Mouse (Mus musculus): ENCODE results near the gene Trmt10c. TPM values are rescaled to one million over a fixed set of nuclear protein-coding genes. Genes with fewer than 3 reads are reported as not detected.
A peak's percentile ranks its signal among the peaks of the same experiment; 100 is the strongest.
"Not testable (repeated sequence)": the region's sequence is repeated elsewhere in the genome, so short reads cannot be mapped to it uniquely, and the experiment has no call there.

The Trmt10c gene
- total RNA-seq (2021), result 10 to 100 TPM; 10.3 to 11.4 TPM

GRCm38 (mm10) chr16:56037138-56038010 is at the start of gene Trmt10c:
Gene Trmt10c, minus strand, starts transcription at chr16:56037819.
- peak; percentile 90 to 92 for DNase-seq

- no peak for DNase-seq
Measured at GRCm38 (mm10) chr16:56086336-56086735, 48.7 kb upstream of the Trmt10c start.

GRCm38 (mm10) chr16:56081691-56082090 is 44.1 kb upstream of the Trmt10c start:
- no peak for DNase-seq

- no peak for DNase-seq
Measured at GRCm38 (mm10) chr16:56079419-56079818, 41.8 kb upstream of the Trmt10c start.

- no peak for DNase-seq
Measured at GRCm38 (mm10) chr16:56076121-56076869, 38.7 kb upstream of the Trmt10c start.

GRCm38 (mm10) chr16:56075222-56076111 is 37.8 kb upstream of the Trmt10c start:
- peak; percentile 79 to 85 for DNase-seq

GRCm38 (mm10) chr16:56074565-56074964 is 36.9 kb upstream of the Trmt10c start:
- DNase-seq, result no peak

DNA sequence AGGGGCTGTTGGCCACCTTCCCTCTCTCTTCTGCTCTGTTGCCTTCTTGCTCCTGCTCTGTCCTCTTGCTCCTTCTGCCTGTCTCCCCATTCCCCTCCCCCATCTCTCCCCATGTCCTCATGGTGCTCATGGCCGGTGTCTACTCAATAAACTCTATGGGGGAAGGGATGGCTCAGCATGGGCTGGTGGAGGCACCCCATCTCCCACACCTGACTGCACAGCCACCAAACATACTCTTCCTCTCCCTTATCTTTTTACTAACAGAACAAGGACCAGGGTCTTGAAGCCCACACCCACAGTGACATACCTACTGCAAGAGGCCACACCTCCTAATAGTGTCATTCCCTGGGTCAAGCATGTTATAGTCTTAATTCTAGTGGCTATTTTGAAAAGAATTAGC is 36.5 kb upstream of the Trmt10c start:
- DNase-seq, result no peak

- DNase-seq, result not testable (repeated sequence)
Measured at GRCm38 (mm10) chr16:56073150-56073549, 35.5 kb upstream of the Trmt10c start.

- no peak for DNase-seq
Measured at GRCm38 (mm10) chr16:56072533-56072932, 34.9 kb upstream of the Trmt10c start.

- DNase-seq, result no peak
Measured at GRCm38 (mm10) chr16:56071317-56072232, 34.0 kb upstream of the Trmt10c start.

DNA sequence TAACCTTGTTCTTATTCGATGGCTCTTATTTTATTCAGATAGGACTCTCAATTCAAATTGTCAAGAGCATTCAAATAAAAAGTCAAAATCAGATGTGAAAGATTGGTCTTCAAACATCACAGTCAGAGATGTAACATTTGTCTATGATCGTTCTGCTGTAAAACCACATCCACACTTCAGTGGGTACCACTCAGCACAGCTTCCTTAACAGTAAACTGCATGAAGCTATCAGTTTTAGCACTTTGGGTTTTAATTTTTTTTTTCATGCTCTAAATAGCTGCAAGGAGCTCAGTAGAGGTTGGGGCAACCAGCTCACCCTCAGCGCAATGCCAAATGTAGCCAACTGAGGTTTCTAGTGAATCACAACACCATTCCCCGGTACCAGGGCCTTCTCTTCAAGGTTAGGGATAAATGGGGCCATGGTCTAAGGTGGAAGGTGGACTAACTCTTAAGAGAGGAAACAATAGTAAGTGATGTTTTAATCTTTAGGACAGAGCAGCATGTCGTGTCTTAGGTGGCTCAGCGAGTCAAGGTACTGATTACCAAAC is 31.0 kb upstream of the Trmt10c start:
- DNase-seq, result no peak

DNA sequence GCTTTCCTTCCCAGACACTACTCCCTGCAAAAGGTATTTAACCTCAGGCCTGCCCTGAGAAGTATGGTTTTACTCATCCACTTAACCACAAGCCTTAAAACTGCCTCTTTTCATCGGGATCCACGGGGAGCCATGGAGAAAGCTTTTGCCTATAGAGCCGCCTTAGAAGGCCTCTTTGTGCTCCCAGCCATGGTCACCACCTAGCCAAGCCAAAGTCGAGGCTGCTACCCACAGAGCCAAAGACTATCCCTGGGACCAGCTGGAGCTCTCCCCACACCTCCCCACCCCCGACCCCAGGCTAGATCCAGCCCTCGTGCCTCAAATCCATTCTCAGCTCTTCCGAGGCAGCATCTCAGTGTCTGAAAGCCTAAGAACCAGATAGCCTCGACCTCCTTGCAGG is 28.5 kb upstream of the Trmt10c start:
- no peak for DNase-seq

GRCm38 (mm10) chr16:56064334-56064990 is 26.8 kb upstream of the Trmt10c start:
- DNase-seq, result peak; percentile 41 to 52

- no peak for DNase-seq
Measured at GRCm38 (mm10) chr16:56062981-56063380, 25.4 kb upstream of the Trmt10c start.

- no peak for DNase-seq
Measured at GRCm38 (mm10) chr16:56061995-56062594, 24.5 kb upstream of the Trmt10c start.

DNA sequence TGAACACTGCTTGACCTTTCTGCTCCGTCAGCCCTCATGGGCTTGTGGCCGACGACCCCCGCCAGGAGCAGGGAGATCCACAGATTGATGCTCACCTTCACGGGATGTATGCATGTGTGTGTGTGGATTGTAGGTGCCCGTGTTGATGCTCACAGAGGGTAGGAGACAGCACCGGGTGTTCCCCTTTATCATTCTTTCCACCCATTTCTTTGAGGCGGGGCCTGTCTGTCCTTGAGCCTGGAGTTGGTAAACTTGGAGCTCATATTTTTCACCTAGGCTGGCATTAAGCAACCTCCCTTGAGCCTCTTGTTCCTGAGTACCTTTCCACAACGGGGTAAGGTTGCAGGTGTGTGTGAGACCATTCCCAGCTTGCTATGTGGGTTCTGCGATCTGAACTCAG is 20.5 kb upstream of the Trmt10c start:
- no peak for DNase-seq

GRCm38 (mm10) chr16:56056944-56057590 is 19.4 kb upstream of the Trmt10c start:
- no peak for DNase-seq

DNA sequence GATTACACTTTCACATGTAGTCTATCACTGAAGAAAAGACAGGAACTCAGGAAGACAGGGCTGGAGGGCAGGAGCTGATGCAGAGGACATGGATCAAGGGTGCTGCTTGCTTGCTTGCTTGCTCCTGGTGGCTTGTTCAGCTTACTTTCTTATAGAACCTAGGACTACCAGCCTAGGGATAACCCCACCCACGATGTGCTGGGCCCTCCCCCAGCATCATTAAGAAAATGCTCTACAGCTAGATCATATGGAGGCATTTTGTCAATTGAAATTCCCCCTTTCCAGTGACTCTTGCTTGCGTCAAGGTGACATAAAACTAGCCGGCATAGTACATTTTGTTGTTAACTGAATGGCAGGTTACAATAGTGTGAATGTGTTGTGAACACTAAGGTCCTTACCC is 18.3 kb upstream of the Trmt10c start:
- DNase-seq, result no peak

- DNase-seq, result not testable (repeated sequence)
Measured at GRCm38 (mm10) chr16:56048038-56048437, 10.4 kb upstream of the Trmt10c start, which contains the start of gene Senp7. Gene Senp7, plus strand, starts transcription at chr16:56048338.
